Mouse (Mus musculus) cortical plate, adult 2 months (tissue): ENCODE data around the gene Azi2.

Experiments
- CTCF ChIP-seq: fragments of 200-500 bp; IDR thresholded peaks from 2 replicates; pipeline ENCODE4 v1.5.1; 2011; ENCODE audit warnings: mild to moderate bottlenecking, control low read depth, low read length; ENCODE audit not compliant: insufficient read depth; ENCODE audit errors: extremely low read depth
- POLR2A ChIP-seq: fragments of 200-500 bp; IDR thresholded peaks from 2 replicates; pipeline ENCODE4 v1.6.1; 2011; ENCODE audit warnings: mild to moderate bottlenecking, low read length, control low read depth; ENCODE audit not compliant: insufficient read depth; ENCODE audit errors: extremely low read depth

- TF ChIP-seq POLR2A (no peak), CTCF (no peak)
These were observed 712 bp downstream of the Azi2 start for GRCm38 (mm10) chr9:118041022-118041400.
